Mouse (Mus musculus) lung, adult 18-20 months (tissue): ENCODE measurements around the gene Ltbp2.
A peak's percentile ranks its signal among the peaks of the same experiment; 100 is the strongest.

Experiments
- DNase-seq, 2 experiments: peaks; one replicate each; pipeline ENCODE4 v3.0.0; 2022; ENCODE audit warnings: mixed read lengths in 2 of 2

Ltbp2 gene

GRCm38 (mm10) chr12:84755008-84755695 is 121.2 kb downstream of the Ltbp2 start:
- peak in 1 of 2 experiments; percentile 28 for DNase-seq

- no peak for DNase-seq
Observed at GRCm38 (mm10) chr12:84752131-84752977, 124.0 kb downstream of the Ltbp2 start.

- DNase-seq = peak in 1 of 2 experiments; percentile 28
Observed at GRCm38 (mm10) chr12:84750661-84751060, 125.7 kb downstream of the Ltbp2 start.

- no peak for DNase-seq
Observed at GRCm38 (mm10) chr12:84748134-84748533, 128.2 kb downstream of the Ltbp2 start.

GRCm38 (mm10) chr12:84745700-84746099 is 130.6 kb downstream of the Ltbp2 start:
- no peak for DNase-seq

GRCm38 (mm10) chr12:84743496-84743895 is 132.8 kb downstream of the Ltbp2 start:
- DNase-seq = no peak

GRCm38 (mm10) chr12:84733366-84733765 is 143.0 kb downstream of the Ltbp2 start:
- DNase-seq = no peak
